Mouse (Mus musculus) CH12.LX (cell line): ENCODE measurements around the gene H2-Q10.

ENCODE experiments used
- CTCF ChIP-seq, 2 experiments: IDR thresholded peaks in 1 of 2; conservative IDR thresholded peaks in 1 of 2; 2 replicates each; pipeline ENCODE4 v1.5.1; 2011 to 2012; ENCODE audit warnings: low read depth in 2 of 2, low read length in 2 of 2, improper control_type of control experiment in 1 of 2, inconsistent platforms in 1 of 2, mild to moderate bottlenecking in 1 of 2, moderate library complexity in 1 of 2
- ETS1 ChIP-seq: conservative IDR thresholded peaks from 2 replicates; pipeline ENCODE4 v1.6.1; 2012; ENCODE audit warnings: low read depth, mild to moderate bottlenecking, inconsistent platforms, low read length, improper control_type of control experiment, moderate library complexity
- MYC ChIP-seq: IDR thresholded peaks from 2 replicates; pipeline ENCODE4 v1.6.1; 2011; ENCODE audit warnings: low read depth, mild to moderate bottlenecking, improper control_type of control experiment, low read length
- NELFE ChIP-seq: IDR thresholded peaks from 2 replicates; pipeline ENCODE4 v1.6.1; 2011; ENCODE audit warnings: low read depth, low read length, improper control_type of control experiment
- POLR2A ChIP-seq: IDR thresholded peaks from 2 replicates; pipeline ENCODE4 v1.6.1; 2011; ENCODE audit warnings: low read depth, mild to moderate bottlenecking, improper control_type of control experiment, low read length
- USF1 ChIP-seq: IDR thresholded peaks from 2 replicates; pipeline ENCODE4 v1.6.1; 2014; ENCODE audit warnings: low read depth, mild to moderate bottlenecking, inconsistent platforms, low read length, improper control_type of control experiment
- ZC3H11A ChIP-seq: IDR thresholded peaks from 2 replicates; pipeline ENCODE4 v1.6.1; 2012; ENCODE audit warnings: low read depth, mild to moderate bottlenecking, inconsistent platforms, low read length, improper control_type of control experiment
- ZMIZ1 ChIP-seq: IDR thresholded peaks from 2 replicates; pipeline ENCODE4 v1.6.1; 2012; ENCODE audit warnings: low read depth, mild to moderate bottlenecking, inconsistent platforms, low read length, improper control_type of control experiment

GRCm38 (mm10) chr17:35517526-35517925, 47.6 kb downstream of the H2-Q10 start:
- TF ChIP-seq CTCF (conservative IDR thresholded peaks at IDR 0.05 in 1 of 2, IDR thresholded peaks at IDR 0.05 in 1 of 2; ENCODE audit: low read depth in 2 of 2, low read length in 2 of 2) (no peak), POLR2A (no peak), USF1 (no peak), ZC3H11A (no peak), MYC (no peak), NELFE (no peak), ETS1 (no peak), ZMIZ1 (no peak)
